Mouse (Mus musculus) olfactory bulb, adult 2 months (tissue): ENCODE measurements around the gene Gse1.

Experiments used
- CTCF ChIP-seq: fragments of 200-500 bp; IDR thresholded peaks from 2 replicates; pipeline ENCODE4 v1.5.1; 2012; ENCODE audit warnings: low read depth, mild to moderate bottlenecking, low read length, moderate library complexity; ENCODE audit not compliant: insufficient read depth
- POLR2A ChIP-seq: fragments of 200-500 bp; IDR thresholded peaks from 2 replicates; pipeline ENCODE4 v1.6.1; 2012; ENCODE audit warnings: mild to moderate bottlenecking, low read depth, low read length, moderate library complexity; ENCODE audit not compliant: insufficient read depth

DNA sequence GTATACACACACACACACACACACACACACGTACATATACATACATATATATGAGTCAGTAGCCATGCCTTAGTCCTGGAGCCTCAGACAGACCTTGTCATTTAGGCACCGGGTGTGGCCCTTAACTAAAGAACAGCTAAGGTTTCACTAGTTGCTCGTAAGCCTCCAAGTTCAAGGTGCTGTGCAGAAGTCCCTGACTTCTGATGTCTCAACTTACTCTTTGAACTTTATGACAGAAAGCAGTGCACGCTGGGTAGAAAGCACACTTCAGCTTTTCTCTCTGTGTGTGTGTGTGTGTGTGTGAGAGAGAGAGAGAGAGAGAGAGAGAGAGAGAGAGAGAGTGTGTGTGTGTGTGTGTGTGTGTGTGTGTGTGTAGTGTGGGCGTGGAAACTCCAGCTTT is 315.9 kb downstream of the Gse1 start:
- TF ChIP-seq CTCF (no peak), POLR2A (no peak)
